Mouse (Mus musculus): ENCODE measurements around the gene 1700021F05Rik. TPM values are rescaled to one million over a fixed set of nuclear protein-coding genes. Genes with fewer than 3 reads are reported as not detected.
A peak's percentile ranks its signal among the peaks of the same experiment; 100 is the strongest.

The 1700021F05Rik gene
- polyA plus RNA-seq, 1 experiment = 40.9 TPM

GRCm38 (mm10) chr10:43557630-43558165 lies 16.9 kb upstream of the 1700021F05Rik start:
- Histone ChIP-seq H3K4me3 (replicated peaks; ENCODE audit: insufficient read depth, low read depth, low read length) (no peak overlapping the region), H3K4me1 (ENCODE audit: control insufficient read depth, insufficient read depth, low read length) (no peaks in the 10 kb centered on the region), H3K27me3 (ENCODE audit: control insufficient read depth, insufficient read depth, low read length) (no peaks in the 10 kb centered on the region), H3K27ac (ENCODE audit: insufficient read depth, low read length) (no peak overlapping the region)
- TF ChIP-seq CTCF (IDR thresholded peaks at IDR 0.05; ENCODE audit: borderline replicate concordance, insufficient read depth, low read depth, low read length) (no peak), POLR2A (IDR thresholded peaks at IDR 0.05; ENCODE audit: borderline replicate concordance, insufficient read depth, low read length) (no peak)
- DNase-seq = no peak
- WGBS = 35% methylated on average over 5 of the region's 5 CpGs

- H3K27ac ChIP-seq (ENCODE audit: insufficient read depth, low read length) = no peak overlapping the region
- no peaks in the 10 kb centered on the region for H3K4me1 ChIP-seq (ENCODE audit: control insufficient read depth, insufficient read depth, low read length)
- 51% methylated on average over 3 of the region's 3 CpGs for WGBS
- DNase-seq = no peak
- no peak overlapping the region for H3K4me3 ChIP-seq (replicated peaks; ENCODE audit: insufficient read depth, low read depth, low read length)
- H3K27me3 ChIP-seq (ENCODE audit: control insufficient read depth, insufficient read depth, low read length) = no peaks in the 10 kb centered on the region
- no peak for TF ChIP-seq POLR2A (IDR thresholded peaks at IDR 0.05; ENCODE audit: borderline replicate concordance, insufficient read depth, low read length)
Measured at GRCm38 (mm10) chr10:43551388-43551787, 10.6 kb upstream of the 1700021F05Rik start.

- no peak overlapping the region for H3K4me3 ChIP-seq (replicated peaks; ENCODE audit: insufficient read depth, low read depth, low read length)
- no peaks in the 10 kb centered on the region for H3K27me3 ChIP-seq (ENCODE audit: control insufficient read depth, insufficient read depth, low read length)
- no peak for DNase-seq
- no peaks in the 10 kb centered on the region for H3K4me1 ChIP-seq (ENCODE audit: control insufficient read depth, insufficient read depth, low read length)
- 23% methylated on average over 3 of the region's 3 CpGs for WGBS
- no peak overlapping the region for H3K27ac ChIP-seq (ENCODE audit: insufficient read depth, low read length)
- no peak for TF ChIP-seq CTCF (IDR thresholded peaks at IDR 0.05; ENCODE audit: borderline replicate concordance, insufficient read depth, low read depth, low read length)
- no peak for TF ChIP-seq POLR2A (IDR thresholded peaks at IDR 0.05; ENCODE audit: borderline replicate concordance, insufficient read depth, low read length)
Measured at GRCm38 (mm10) chr10:43550923-43551322, 10.1 kb upstream of the 1700021F05Rik start.

GRCm38 (mm10) chr10:43549411-43549810 lies 8.6 kb upstream of the 1700021F05Rik start:
- no peak overlapping the region for H3K27ac ChIP-seq (ENCODE audit: insufficient read depth, low read length)
- H3K4me3 ChIP-seq (replicated peaks; ENCODE audit: insufficient read depth, low read depth, low read length) = no peak overlapping the region
- no peaks in the 10 kb centered on the region for H3K4me1 ChIP-seq (ENCODE audit: control insufficient read depth, insufficient read depth, low read length)
- WGBS = 60% methylated on average over 5 of the region's 5 CpGs
- TF ChIP-seq POLR2A (IDR thresholded peaks at IDR 0.05; ENCODE audit: borderline replicate concordance, insufficient read depth, low read length) (no peak), CTCF (IDR thresholded peaks at IDR 0.05; ENCODE audit: borderline replicate concordance, insufficient read depth, low read depth, low read length) (no peak)
- no peak for DNase-seq
- no peaks in the 10 kb centered on the region for H3K27me3 ChIP-seq (ENCODE audit: control insufficient read depth, insufficient read depth, low read length)

- no peak overlapping the region for H3K27ac ChIP-seq (ENCODE audit: insufficient read depth, low read length)
- H3K4me3 ChIP-seq (replicated peaks; ENCODE audit: insufficient read depth, low read depth, low read length) = no peak overlapping the region
- H3K27me3 ChIP-seq (ENCODE audit: control insufficient read depth, insufficient read depth, low read length) = no peaks in the 10 kb centered on the region
- TF ChIP-seq CTCF (IDR thresholded peaks at IDR 0.05; ENCODE audit: borderline replicate concordance, insufficient read depth, low read depth, low read length) = no peak
- TF ChIP-seq POLR2A (IDR thresholded peaks at IDR 0.05; ENCODE audit: borderline replicate concordance, insufficient read depth, low read length) = no peak
- WGBS = 37% methylated on average over 8 of the region's 8 CpGs
- H3K4me1 ChIP-seq (ENCODE audit: control insufficient read depth, insufficient read depth, low read length) = no peaks in the 10 kb centered on the region; the same call in 1 of the 2 replicates
- no peak for DNase-seq
Measured at GRCm38 (mm10) chr10:43541153-43541544, 355 bp upstream of the 1700021F05Rik start.

GRCm38 (mm10) chr10:43539746-43540310 lies 966 bp downstream of the 1700021F05Rik start:
- Histone ChIP-seq H3K4me3 (replicated peaks; ENCODE audit: insufficient read depth, low read depth, low read length) (peak overlapping the region; percentile 86), H3K4me1 (ENCODE audit: control insufficient read depth, insufficient read depth, low read length) (no peaks in the 10 kb centered on the region; the same call in 1 of the 2 replicates), H3K27ac (ENCODE audit: insufficient read depth, low read length) (no peak overlapping the region), H3K27me3 (ENCODE audit: control insufficient read depth, insufficient read depth, low read length) (no peaks in the 10 kb centered on the region)
- TF ChIP-seq POLR2A (IDR thresholded peaks at IDR 0.05; ENCODE audit: borderline replicate concordance, insufficient read depth, low read length) = no peak
- no peak for TF ChIP-seq CTCF (IDR thresholded peaks at IDR 0.05; ENCODE audit: borderline replicate concordance, insufficient read depth, low read depth, low read length)
- no peak for DNase-seq
- WGBS = 15% methylated on average over 12 of the region's 12 CpGs

- H3K4me3 ChIP-seq (replicated peaks; ENCODE audit: insufficient read depth, low read depth, low read length) = no peak overlapping the region
- H3K27me3 ChIP-seq (ENCODE audit: control insufficient read depth, insufficient read depth, low read length) = no peaks in the 10 kb centered on the region
- H3K27ac ChIP-seq (ENCODE audit: insufficient read depth, low read length) = no peak overlapping the region
- no peaks in the 10 kb centered on the region; the same call in 1 of the 2 replicates for H3K4me1 ChIP-seq (ENCODE audit: control insufficient read depth, insufficient read depth, low read length)
- 74% methylated on average over 5 of the region's 5 CpGs for WGBS
- no peak for TF ChIP-seq POLR2A (IDR thresholded peaks at IDR 0.05; ENCODE audit: borderline replicate concordance, insufficient read depth, low read length)
- no peak for TF ChIP-seq CTCF (IDR thresholded peaks at IDR 0.05; ENCODE audit: borderline replicate concordance, insufficient read depth, low read depth, low read length)
- DNase-seq = no peak
Measured at GRCm38 (mm10) chr10:43538831-43539230, 2.0 kb downstream of the 1700021F05Rik start.

GRCm38 (mm10) chr10:43537652-43538051 lies 3.1 kb downstream of the 1700021F05Rik start:
- 93% methylated on average over 7 of the region's 7 CpGs for WGBS
- TF ChIP-seq CTCF (IDR thresholded peaks at IDR 0.05; ENCODE audit: borderline replicate concordance, insufficient read depth, low read depth, low read length) (no peak), POLR2A (IDR thresholded peaks at IDR 0.05; ENCODE audit: borderline replicate concordance, insufficient read depth, low read length) (no peak)

More at GRCm38 (mm10) chr10:43537652-43538051, 3.1 kb downstream of the 1700021F05Rik start:
- Histone ChIP-seq H3K4me3 (replicated peaks; ENCODE audit: insufficient read depth, low read depth, low read length) (no peak overlapping the region), H3K27me3 (ENCODE audit: control insufficient read depth, insufficient read depth, low read length) (no peaks in the 10 kb centered on the region), H3K4me1 (ENCODE audit: control insufficient read depth, insufficient read depth, low read length) (peaks cover 3% of the 10 kb centered on the region), H3K27ac (ENCODE audit: insufficient read depth, low read length) (no peak overlapping the region)
- no peak for DNase-seq
